Mouse (Mus musculus): ENCODE results near the gene Il6st. TPM values are rescaled to one million over a fixed set of nuclear protein-coding genes. Genes with fewer than 3 reads are reported as not detected.

The Il6st gene
- total and polyA plus RNA-seq, 3 experiments: 39.0 to 256 (median 204) TPM

- H3K79me2 ChIP-seq (replicated peaks; ENCODE audit: control insufficient read depth, insufficient read depth, low read length): peaks cover 5% of the 10 kb centered on the region
- DNase-seq: no peak
- H3K36me3 ChIP-seq (ENCODE audit: control insufficient read depth, insufficient read depth, low read length): peaks cover 6% of the 10 kb centered on the region
- H3K4me3 ChIP-seq: no peak overlapping the region
- intact Hi-C loops (cut with DNase I): loop anchor here (10.0 kb wide), 1 partner anchor 663 kb away; the partner anchor contains the start of gene Map3k1
- WGBS: 84% methylated on average over 9 of the region's 9 CpGs
- no peak overlapping the region for H3K27ac ChIP-seq
- H3K4me1 ChIP-seq (ENCODE audit: control insufficient read depth, insufficient read depth, low read length): peaks cover 12% of the 10 kb centered on the region
- TF ChIP-seq POLR2A (IDR thresholded peaks at IDR 0.05; ENCODE audit: insufficient read depth, low read depth, low read length) (no peak), EP300 (IDR thresholded peaks at IDR 0.05; ENCODE audit: insufficient read depth, low read depth, low read length) (no peak), CTCF (IDR thresholded peaks at IDR 0.05) (no peak)
- no peaks in the 10 kb centered on the region for H3K27me3 ChIP-seq (ENCODE audit: control insufficient read depth, insufficient read depth, low read length)
- no peak overlapping the region for H3K9ac ChIP-seq (ENCODE audit: low read depth, low read length)
Observed at GRCm38 (mm10) chr13:112467384-112467783, 3.5 kb downstream of the Il6st start.

GRCm38 (mm10) chr13:112469491-112469890, 5.6 kb downstream of the Il6st start:
- H3K4me1 ChIP-seq (ENCODE audit: control insufficient read depth, insufficient read depth, low read length): peaks cover 12% of the 10 kb centered on the region
- DNase-seq: no peak
- H3K36me3 ChIP-seq (ENCODE audit: control insufficient read depth, insufficient read depth, low read length): peaks cover 7% of the 10 kb centered on the region
- intact Hi-C loops (cut with DNase I): loop anchor here (10.0 kb wide), 1 partner anchor 665 kb away; the partner anchor contains the start of gene Map3k1
- TF ChIP-seq EP300 (IDR thresholded peaks at IDR 0.05; ENCODE audit: insufficient read depth, low read depth, low read length) (no peak), POLR2A (IDR thresholded peaks at IDR 0.05; ENCODE audit: insufficient read depth, low read depth, low read length) (no peak), CTCF (IDR thresholded peaks at IDR 0.05) (no peak)
- no peak overlapping the region for H3K9ac ChIP-seq (ENCODE audit: low read depth, low read length)
- H3K4me3 ChIP-seq: no peak overlapping the region
- H3K27me3 ChIP-seq (ENCODE audit: control insufficient read depth, insufficient read depth, low read length): no peaks in the 10 kb centered on the region
- H3K27ac ChIP-seq: no peak overlapping the region
- peaks cover 5% of the 10 kb centered on the region for H3K79me2 ChIP-seq (replicated peaks; ENCODE audit: control insufficient read depth, insufficient read depth, low read length)
- 78% methylated on average over 5 of the region's 5 CpGs for WGBS

GRCm38 (mm10) chr13:112471201-112471600, 7.3 kb downstream of the Il6st start:
- no peak overlapping the region for H3K27ac ChIP-seq
- no peaks in the 10 kb centered on the region for H3K27me3 ChIP-seq (ENCODE audit: control insufficient read depth, insufficient read depth, low read length)
- intact Hi-C loops (cut with DNase I): no loop called here
- H3K9ac ChIP-seq (ENCODE audit: low read depth, low read length): no peak overlapping the region
- H3K4me1 ChIP-seq (ENCODE audit: control insufficient read depth, insufficient read depth, low read length): peaks cover 10% of the 10 kb centered on the region
- peaks cover 5% of the 10 kb centered on the region for H3K79me2 ChIP-seq (replicated peaks; ENCODE audit: control insufficient read depth, insufficient read depth, low read length)
- DNase-seq: no peak
- WGBS: 84% methylated on average over 9 of the region's 9 CpGs
- peaks cover 4% of the 10 kb centered on the region for H3K36me3 ChIP-seq (ENCODE audit: control insufficient read depth, insufficient read depth, low read length)
- no peak overlapping the region for H3K4me3 ChIP-seq
- TF ChIP-seq CTCF (IDR thresholded peaks at IDR 0.05): no peak
- no peak for TF ChIP-seq EP300 (IDR thresholded peaks at IDR 0.05; ENCODE audit: insufficient read depth, low read depth, low read length)
- TF ChIP-seq POLR2A (IDR thresholded peaks at IDR 0.05; ENCODE audit: insufficient read depth, low read depth, low read length): no peak

GRCm38 (mm10) chr13:112472401-112473023, 8.6 kb downstream of the Il6st start:
- H3K27ac ChIP-seq: no peak overlapping the region
- TF ChIP-seq CTCF (IDR thresholded peaks at IDR 0.05): no peak
- no peak for TF ChIP-seq EP300 (IDR thresholded peaks at IDR 0.05; ENCODE audit: insufficient read depth, low read depth, low read length)
- no peak for TF ChIP-seq POLR2A (IDR thresholded peaks at IDR 0.05; ENCODE audit: insufficient read depth, low read depth, low read length)
- 78% methylated on average over 19 of the region's 19 CpGs for WGBS
- peaks cover 4% of the 10 kb centered on the region for H3K36me3 ChIP-seq (ENCODE audit: control insufficient read depth, insufficient read depth, low read length)
- intact Hi-C loops (cut with DNase I): no loop called here
- H3K4me3 ChIP-seq: no peak overlapping the region
- DNase-seq: no peak
- peaks cover 3% of the 10 kb centered on the region for H3K4me1 ChIP-seq (ENCODE audit: control insufficient read depth, insufficient read depth, low read length)
- peaks cover 3% of the 10 kb centered on the region; the same call in 1 of the 2 replicates for H3K79me2 ChIP-seq (replicated peaks; ENCODE audit: control insufficient read depth, insufficient read depth, low read length)
- no peak overlapping the region for H3K9ac ChIP-seq (ENCODE audit: low read depth, low read length)
- no peaks in the 10 kb centered on the region for H3K27me3 ChIP-seq (ENCODE audit: control insufficient read depth, insufficient read depth, low read length)

GRCm38 (mm10) chr13:112473757-112474755, 10.2 kb downstream of the Il6st start:
- WGBS: 70% methylated on average over 21 of the region's 21 CpGs
- Histone ChIP-seq H3K9ac (ENCODE audit: low read depth, low read length) (no peak overlapping the region), H3K4me3 (no peak overlapping the region), H3K36me3 (ENCODE audit: control insufficient read depth, insufficient read depth, low read length) (peaks cover 4% of the 10 kb centered on the region), H3K27me3 (ENCODE audit: control insufficient read depth, insufficient read depth, low read length) (no peaks in the 10 kb centered on the region), H3K27ac (no peak overlapping the region), H3K4me1 (ENCODE audit: control insufficient read depth, insufficient read depth, low read length) (peaks cover 1% of the 10 kb centered on the region), H3K79me2 (replicated peaks; ENCODE audit: control insufficient read depth, insufficient read depth, low read length) (0 out of 2 replicates have a peak, but pooled peaks cover 1% of the 10 kb centered on the region)
- intact Hi-C loops (cut with DNase I): no loop called here
- DNase-seq: no peak
- TF ChIP-seq POLR2A (IDR thresholded peaks at IDR 0.05; ENCODE audit: insufficient read depth, low read depth, low read length) (no peak), CTCF (IDR thresholded peaks at IDR 0.05) (no peak)

All from heart, adult 2 months (tissue).